Mouse (Mus musculus) embryo, embryonic 11.5 days (tissue): Measurements from ENCODE around the gene Tle4.

Experiments
- DNase-seq: peaks from one replicate; pipeline ENCODE4 v3.0.0-alpha.2; 2012; ENCODE audit warnings: low read depth, low spot score

The Tle4 gene

DNA sequence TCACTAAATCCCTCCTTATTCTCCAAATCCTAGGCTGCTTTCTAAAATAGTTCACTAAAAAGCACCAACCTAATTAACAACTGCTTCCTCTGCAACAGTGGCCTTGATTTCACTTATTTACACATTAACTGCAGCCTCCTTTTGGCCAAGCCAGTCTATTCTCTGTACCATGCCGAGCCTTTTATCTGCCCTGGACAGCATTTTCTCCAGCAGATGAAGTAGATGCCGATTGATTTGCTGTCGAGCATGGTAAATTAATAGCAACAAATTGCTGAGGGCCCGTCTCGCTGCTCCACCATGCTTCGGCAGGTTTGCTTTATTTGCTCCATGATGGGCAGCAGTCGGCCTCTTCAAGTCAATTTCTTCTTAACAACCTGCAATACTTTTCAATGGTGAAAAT, 7.7 kb downstream of the Tle4 start:
- no peak for DNase-seq

DNA sequence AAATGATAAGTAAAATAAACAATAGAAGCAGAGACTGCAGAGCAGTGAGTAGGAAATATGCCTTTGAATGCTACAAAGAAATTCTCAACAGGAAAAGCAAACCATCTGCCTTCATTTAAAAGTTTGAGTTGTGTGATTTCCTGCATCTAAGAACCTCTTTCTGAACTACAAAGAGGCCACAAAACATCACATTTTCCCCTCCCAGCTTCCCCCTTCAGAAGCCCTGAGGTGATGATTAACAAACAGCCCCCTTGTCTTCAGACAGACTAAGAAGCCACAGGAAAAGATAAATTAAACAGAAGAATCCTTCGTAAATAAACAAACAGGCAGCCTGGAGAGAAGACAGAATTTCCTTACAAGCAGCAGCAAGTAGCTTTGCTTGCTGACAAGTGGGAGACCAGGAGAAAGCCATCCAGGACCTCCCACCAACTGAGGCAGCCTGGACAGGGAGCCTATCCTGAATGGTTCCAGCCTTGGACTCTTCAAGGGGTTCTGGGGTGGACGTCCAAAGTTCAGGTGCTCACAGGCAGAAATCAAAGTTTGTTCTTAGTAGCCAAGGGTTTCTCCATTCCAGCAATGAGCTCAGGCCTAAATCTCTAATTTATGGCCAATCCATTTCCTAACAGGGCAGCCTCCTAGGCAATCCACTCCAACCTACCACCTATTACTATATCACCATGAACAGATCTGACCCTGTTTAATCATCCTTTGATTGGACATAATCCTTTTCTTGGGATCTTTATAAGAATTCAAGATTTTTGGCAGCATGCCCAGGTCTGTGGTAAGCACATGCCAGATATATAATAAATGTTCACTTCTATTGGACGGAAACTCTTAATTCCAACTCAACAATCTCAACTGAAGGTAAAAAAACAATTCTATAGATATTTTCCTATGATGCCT, 9.4 kb downstream of the Tle4 start:
- DNase-seq = no peak

DNA sequence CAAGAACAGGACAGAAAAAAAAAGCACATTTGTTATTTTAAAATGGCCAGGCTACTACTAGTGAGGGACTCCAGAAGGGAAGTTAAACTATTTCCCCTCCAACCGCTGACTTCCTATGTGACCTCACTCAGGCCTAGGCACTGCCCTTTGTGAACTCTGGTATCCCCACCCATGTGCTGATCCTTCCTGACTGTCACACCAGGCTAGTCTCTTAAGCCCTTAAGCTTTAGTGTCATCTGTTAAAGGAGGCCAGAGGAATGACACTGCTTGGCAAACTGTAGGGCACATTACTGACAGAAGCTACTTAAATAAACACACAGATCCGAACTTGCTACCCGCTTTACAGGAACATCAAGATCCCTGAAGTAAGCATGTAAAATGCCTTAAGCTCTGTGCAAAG, 11.7 kb downstream of the Tle4 start:
- DNase-seq = no peak

DNA sequence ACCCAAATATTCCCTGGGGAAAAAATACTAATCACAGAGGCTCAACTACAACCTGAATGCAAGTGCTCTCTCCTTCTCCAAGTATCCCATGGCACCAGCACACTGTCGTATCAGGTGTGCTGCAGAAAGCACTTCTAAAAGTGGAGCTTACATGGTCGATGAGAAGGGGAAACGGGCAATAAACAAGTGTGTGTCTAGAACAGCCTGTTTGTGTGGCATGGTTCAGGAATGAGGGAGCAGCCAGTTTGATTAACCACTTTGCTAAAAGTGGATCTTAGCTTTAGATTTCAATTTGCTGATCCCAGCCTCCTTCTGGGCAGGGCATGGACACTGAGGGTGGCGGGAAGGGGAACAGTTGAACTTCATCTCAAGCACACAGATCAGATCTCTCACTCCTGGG, 12.1 kb downstream of the Tle4 start:
- no peak for DNase-seq

DNA sequence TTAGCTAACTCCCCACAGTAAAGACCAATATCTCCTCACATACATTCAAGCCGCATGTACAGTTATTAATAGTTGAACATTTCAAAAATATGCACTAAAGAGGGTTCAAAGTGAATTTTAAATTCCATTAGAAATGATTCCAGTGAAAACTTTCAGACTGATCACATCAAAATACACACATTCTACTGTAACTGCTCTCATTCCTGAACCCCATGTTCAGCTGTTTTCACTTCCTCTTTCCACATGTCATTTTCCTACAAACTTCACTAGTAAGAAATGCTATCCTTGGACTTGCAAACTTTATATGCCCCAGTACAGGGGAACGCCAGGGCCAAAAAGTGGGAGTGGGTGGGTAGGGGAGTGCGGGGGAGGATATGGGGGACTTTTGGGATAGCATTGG, 12.6 kb downstream of the Tle4 start:
- no peak for DNase-seq

DNA sequence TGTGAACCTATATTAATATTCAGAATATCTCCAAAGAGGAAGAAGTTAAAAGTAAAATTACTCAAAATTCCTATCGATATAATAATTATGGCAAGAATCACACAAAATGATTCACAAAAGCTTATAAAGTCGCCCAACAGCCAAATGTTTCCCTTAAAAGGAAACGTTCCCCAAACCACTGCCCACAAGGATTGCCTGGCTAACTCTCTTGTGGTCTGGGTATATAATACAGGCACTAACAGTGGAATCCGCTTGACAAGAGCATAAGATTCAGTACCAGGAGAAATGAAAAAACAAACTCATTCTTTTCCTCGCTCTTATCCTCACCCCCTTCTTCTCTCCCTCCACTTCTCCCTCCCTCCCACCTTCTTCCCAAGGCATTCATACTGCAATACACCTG, 19.2 kb downstream of the Tle4 start:
- DNase-seq = no peak

DNA sequence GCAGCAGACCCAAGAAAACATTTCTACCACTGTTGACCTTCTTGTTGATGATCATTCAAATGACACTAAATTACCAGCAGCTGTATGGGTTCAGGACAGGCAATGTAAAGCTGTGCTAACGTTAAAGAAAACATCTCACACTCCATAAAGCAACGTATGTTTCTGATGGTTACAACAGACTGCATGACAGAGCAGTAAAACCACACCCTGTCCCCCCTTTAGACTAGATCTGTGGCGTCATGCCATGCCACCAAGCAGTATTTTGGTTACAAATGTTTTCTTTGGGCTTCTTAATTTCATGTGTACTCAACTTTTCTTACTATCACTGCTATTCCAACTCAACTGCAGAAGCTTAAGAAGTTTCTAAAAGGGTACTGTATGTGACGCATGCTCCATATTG, 19.8 kb downstream of the Tle4 start:
- no peak for DNase-seq

DNA sequence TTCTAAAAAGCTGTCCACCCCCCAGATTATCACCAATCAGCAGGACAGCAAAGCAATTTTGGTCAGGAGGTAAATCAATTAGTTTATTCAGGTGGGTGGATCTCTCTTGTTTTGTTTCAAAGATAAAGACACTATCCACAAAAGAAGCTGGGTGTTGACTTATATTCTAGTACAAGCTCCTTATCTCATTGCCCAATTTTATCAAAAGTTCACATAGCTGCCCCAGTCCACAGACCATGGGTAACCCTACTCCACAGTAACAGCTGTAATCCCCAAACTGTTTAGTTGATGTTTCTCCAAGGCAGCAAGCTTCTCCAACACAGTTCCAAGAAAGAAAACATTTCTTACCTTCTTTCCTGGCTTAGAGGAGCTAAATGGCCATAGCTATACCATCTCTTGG, 21.5 kb downstream of the Tle4 start:
- DNase-seq = no peak

DNA sequence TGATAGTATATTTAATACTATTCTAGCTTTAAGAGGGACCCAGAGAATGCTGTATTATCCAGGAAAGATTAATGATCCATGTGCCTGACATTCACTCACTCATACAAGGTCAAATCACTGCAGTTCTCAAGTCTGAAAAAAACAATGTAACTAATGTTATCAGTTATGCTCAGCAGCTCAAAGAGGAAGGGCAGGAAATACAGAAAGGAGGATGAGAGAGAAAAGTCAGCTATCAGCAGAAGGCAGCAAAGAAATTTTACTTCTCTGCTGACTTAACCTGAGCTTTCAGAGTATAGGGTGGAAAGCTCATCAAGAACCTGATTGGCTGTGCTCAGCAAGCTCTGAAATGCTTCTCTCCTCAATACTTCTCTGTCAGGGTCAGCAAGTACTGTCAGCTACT, 29.0 kb downstream of the Tle4 start:
- DNase-seq = no peak

DNA sequence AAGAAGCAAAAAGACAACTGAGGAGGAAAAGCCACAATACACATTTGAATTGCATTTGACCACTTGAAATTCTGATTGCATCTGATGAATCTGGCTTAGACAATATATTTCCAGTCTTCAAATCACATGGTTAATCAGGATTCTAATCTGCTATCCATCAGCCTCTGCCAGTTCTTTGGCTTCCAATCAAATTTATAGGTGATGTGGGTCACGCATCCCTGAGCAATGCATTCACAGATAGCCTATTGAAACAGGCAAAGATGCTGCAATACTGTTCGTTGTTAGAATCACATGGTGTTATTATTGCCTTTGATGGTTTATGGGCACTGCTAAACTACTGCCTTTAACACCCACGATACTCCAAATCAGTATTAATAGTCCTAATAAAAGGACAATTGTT, 30.8 kb downstream of the Tle4 start:
- DNase-seq = peak; percentile 5

DNA sequence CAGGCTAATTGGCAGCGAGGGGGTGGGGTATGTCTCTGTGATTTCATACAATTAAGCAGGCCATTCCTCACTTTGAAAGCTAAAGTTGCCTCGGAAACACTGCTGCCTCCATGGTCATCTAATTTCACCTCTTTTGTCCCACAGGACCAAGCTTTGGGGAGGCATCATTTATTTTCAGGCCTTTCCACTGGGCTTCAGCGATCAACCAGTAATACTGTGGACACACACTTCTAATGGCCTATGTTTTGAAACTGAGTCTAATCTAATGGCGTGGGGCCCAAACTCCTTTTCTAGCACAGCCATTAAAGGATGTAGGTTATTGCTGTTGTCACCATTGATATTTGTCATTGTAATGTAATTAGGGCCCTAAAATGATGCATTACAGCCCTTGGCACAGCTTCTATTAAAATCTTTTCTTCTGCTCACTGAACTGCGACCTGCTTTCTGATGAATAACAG, 31.3 kb downstream of the Tle4 start:
- peak; percentile 29 for DNase-seq

DNA sequence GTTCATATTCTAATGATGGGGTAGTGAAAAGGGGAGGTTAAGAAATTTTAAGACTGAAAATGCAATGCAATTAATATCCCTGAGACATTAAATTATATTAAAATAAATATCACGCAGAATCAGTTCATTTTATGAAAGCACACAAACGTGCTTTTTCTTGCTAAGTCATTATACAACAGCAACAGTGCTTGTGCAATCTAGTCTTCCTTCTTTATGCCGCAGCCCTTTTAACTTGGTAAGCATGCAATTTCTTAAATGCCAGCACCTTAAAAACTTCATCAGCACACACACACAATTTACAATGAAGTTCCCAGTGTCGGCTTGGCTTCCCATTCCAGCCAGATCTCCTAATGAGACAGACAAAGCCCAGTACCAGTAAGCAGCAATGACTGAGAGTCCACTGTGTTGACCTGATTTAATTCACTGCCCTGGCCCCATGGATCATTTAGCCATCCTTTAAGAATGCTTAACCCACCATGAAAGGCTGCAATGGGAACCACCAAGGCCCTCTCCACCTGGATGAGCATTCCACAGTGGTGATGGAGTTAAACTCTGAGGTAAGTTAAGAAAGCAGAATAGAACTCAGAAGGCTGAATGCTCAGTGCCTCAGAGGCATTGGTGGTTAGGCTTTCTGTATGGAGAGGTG, 32.3 kb downstream of the Tle4 start:
- DNase-seq = peak; percentile 11

DNA sequence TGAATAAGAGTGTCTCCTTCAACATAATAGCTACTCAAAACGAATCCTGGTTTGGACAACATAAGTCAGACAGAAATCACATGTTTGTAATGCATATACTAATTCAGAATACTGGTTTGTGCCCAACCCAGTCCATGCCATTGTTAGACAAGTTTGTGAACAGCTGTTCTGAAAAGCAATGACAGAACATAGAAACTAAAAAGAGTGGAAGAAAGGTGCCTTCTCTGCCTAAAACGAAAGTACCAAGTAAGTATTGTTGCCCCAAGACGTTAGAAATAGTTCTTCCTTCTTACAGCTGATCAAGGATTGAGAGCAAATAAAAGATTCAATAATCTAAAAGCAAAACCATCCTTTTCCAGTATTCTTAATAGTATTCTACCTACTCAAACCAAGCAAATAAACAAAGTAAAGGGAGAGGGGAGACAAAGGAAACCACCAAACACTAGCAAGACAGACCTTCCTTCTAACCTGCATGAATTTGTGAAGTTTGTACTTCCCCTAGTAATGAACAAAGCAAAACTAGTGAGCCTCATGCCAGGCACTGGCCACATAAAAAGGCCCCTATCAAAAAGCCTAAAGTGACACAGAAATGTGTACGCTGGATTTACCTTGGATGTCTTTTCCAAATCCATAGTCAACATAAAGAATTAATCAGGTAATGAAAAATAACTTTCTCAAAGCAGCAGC, 34.4 kb downstream of the Tle4 start:
- no peak for DNase-seq

DNA sequence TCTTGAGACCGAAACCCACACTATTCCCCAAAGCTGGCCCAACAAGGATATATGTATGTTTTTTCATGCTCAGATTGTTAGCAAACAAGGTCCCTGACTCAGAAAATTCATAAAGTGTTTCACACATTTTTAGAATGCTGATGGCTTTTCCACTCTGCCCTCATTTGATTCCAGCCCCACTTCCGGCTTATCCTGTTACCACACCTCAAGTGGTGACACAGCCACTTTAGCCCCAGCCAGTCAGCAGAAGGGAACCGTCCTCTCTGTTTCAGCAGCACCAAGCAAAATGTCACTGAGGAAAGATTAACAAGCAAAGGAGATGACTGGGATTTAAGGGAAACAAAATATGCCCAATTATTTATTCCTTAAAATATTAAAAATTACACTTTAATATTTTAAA, 50.0 kb downstream of the Tle4 start:
- no peak for DNase-seq

DNA sequence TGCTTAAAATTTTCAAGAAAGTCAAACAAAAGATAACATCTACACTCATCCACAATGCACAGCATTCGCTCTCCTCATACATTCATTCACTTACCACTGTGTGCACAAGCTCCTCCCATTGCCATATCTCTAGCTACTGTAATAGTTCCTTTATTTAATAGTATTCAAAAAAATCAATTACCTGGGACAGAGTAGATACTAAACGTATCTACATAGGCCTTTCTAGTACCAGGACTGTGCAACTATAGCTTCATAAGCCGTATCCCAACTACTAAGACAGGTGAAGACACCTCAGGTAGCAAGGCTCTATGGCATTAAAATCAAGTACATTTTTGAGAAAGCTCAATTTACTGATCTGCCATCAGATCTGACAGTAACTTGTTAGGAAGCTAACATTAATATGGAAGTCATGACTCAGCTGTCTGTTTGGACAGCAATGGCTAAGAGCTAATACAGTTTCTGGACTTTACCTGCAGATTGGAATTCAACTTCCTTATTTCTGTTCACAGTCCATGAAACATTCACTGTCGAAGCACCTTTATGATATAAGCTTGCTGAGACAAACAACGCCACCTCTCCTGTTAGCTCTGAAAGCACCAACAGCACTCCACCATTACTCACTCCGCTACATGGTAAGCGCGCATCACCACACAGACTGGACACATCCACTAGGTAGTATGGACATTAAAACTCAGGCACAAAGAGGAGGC, 50.6 kb downstream of the Tle4 start:
- no peak for DNase-seq

DNA sequence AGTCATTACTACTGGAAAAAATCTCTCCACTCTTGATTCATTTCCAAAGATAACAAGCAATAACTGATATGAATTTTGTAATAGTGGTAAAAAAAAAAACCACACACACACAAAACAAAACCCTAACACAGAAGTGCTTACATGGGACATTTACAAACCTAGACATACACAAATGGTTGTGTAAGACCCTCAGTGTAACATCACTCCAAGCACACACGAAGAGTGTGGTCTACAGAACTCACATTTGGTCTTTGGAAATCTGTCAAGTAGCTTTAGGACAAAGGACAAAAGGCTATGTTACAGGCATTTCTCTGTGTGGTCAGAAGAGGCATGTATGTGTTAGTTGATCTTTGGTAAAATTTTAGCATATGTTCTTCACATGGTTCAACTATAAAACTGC, 52.4 kb downstream of the Tle4 start:
- DNase-seq = no peak

DNA sequence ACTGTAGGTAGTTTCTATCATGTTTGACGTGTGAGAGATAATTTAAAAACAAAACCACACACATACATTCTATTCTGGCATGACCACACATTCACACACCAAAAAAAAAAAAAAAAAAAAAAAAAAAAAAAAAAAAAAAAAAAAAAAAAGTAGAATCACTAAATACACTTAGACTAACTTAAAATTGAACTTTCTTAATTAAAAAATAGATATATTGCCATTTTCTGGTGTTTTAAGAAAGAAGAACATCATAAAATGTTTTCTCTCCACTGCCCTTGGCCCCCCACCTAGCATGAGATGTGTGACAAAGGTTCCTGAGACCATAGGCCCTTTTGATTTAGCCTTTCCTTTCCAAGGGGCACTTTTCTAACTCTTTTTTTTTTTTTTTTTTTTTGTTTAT, 54.5 kb downstream of the Tle4 start:
- no peak for DNase-seq

DNA sequence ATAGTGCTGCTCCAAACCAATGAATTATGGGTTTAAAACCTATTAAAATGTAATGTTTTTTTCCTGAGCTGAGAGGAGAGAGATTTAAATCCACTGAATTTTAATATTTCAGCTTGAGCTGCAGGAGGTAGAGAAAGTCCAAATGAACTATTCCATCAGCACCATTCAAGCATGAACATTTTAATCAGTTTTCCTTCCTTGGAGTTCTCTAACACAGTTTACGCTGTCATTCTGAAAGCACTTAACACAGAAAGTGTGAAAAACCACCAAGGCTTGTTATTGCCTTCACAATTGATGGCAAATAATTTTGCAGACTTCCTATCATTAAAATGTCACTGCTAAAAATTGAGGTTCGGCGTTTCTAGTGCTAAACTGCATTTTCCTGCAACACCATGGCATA, 57.2 kb downstream of the Tle4 start:
- no peak for DNase-seq

DNA sequence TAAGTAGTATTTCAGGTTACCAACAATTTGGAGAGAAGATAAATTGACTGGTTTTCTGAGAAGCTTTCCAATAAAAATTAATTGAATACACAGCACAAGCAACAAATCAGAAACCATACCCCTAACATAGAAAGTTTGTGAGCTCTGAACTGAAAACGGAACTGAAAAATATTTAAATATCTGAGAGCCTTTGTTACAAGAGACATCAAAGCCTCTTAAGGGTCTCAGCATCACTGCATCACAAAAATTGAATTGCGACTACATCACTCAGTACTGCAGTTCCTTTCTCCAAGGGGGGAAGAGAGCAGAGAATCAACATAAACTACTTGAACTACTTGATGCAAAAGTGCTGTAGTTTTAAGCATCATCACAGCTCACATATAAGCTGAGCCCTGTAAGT, 61.2 kb downstream of the Tle4 start:
- DNase-seq = no peak

DNA sequence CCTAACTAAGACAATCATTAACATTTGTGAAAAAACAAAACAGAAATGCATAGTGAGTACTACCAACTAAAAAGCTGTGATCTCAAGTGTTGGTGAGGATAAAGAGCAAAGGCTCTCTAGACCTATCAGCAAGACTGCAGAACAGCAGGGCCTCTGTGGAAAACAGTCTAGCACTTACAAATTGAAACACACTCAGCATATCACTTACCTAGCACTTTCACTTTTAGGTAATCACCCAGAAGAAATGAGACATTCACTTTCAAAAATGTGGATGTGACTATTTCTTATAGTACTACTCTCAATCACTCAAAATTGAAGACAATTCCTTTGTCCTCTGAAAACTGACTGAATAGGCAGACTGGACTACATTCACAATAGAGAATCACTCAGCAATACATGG, 63.4 kb downstream of the Tle4 start:
- no peak for DNase-seq

DNA sequence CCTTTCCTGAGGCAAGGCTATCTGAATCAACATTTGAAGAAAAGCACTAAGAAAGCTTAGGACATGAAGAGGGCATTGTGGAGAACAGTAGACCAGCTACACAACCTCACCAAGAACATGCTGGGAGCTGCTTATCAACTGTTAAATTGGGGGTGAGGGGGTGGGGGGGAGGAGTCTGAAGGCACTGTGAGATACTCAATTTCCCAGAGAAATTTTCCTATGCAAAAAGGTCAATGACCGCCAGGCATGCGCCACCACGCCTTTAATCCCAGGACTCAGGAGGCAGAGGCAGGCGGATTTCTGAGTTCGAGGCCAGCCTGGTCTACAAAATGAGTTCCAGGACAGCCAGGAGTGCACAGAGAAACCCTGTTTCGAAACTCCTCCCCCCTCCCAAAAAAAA, 65.0 kb downstream of the Tle4 start:
- DNase-seq = no peak
